Mouse (Mus musculus): ENCODE measurements at regions not wholly inside any gene's neighbourhood (a gene's known extent, or its start where the extent isn't known, plus 50 kb on each side); places are given as distances from the start of the nearest gene placed in this dataset.

DNA sequence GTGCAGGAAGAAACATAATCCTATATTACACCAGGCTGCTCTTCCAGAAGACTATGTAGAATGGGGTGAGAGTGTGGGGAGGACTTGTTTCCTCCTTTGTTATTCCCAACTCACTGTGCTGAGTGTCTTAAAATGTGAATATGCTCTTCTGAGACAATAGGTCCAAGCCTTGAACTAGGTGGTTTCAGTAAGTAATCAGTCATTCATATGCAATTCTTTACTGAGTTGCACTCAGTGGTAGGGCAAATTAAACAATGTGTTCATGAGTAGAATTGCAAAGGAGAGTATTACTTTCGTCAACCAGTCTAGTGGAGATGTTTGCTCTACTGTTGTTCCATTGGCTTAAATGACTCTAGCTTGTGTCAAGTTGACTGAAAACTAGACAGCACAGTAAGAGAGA is 1015.1 kb downstream of the Olfm4 start:
- no peak for TF ChIP-seq CTCF (IDR thresholded peaks at IDR 0.05; ENCODE audit: insufficient read depth, low read depth, low read length)
- no peak for TF ChIP-seq POLR2A (IDR thresholded peaks at IDR 0.05; ENCODE audit: insufficient read depth, low read depth, low read length)
- Histone ChIP-seq H3K27ac (ENCODE audit: insufficient read depth, low read depth, low read length) (no peak overlapping the region), H3K4me3 (ENCODE audit: insufficient read depth, low read depth, low read length) (no peak overlapping the region), H3K4me1 (ENCODE audit: control insufficient read depth, insufficient read depth, low read length) (no peaks in the 10 kb centered on the region)
- WGBS = 87% methylated on average over 1 of the region's 1 CpGs

DNA sequence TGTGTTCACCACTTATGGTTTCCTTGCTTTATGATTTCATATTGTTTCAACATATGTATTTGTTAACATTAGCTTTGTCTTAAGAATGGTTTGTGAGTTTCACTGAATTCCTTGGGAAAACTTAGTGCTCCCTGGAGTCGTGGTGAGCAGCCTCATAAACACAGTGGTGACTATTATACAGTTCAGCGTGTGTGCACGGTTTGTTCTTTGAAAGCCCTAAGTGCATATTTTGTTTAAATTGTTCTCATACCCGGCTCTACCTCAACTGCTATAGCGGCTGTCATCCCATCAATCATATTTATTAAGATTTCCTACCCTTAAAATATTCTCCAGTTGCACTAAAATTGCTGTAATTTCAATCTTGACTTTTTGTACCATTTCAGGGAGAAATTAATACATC is 1029.3 kb downstream of the Olfm4 start:
- no peak overlapping the region for H3K27ac ChIP-seq (ENCODE audit: insufficient read depth, low read depth, low read length)
- no peak overlapping the region for H3K4me3 ChIP-seq (ENCODE audit: insufficient read depth, low read depth, low read length)
- no peak for TF ChIP-seq POLR2A (IDR thresholded peaks at IDR 0.05; ENCODE audit: insufficient read depth, low read depth, low read length)
- no peak for TF ChIP-seq CTCF (IDR thresholded peaks at IDR 0.05; ENCODE audit: insufficient read depth, low read depth, low read length)
- 77% methylated on average over 5 of the region's 5 CpGs for WGBS
- no peaks in the 10 kb centered on the region for H3K4me1 ChIP-seq (ENCODE audit: control insufficient read depth, insufficient read depth, low read length)

DNA sequence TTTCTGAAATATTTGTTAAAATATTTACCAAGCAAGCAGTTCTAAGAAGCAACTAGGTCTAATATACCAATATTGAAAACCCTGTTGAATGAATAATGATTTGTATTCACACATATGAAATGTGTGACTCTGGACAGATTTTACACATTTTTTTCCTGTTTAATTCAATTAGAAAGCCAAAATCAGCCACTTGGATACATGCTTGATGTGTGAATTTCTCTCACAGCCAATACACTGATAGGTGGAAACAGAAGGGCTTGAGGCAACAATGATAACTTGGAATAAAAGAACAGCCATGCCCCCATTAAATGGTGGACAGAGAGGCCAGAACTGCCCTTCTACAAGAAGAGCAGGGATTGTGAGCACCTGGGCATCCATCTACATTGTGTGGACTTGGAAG is 1047.6 kb downstream of the Olfm4 start:
- Histone ChIP-seq H3K4me1 (ENCODE audit: control insufficient read depth, insufficient read depth, low read length) (no peaks in the 10 kb centered on the region), H3K4me3 (ENCODE audit: insufficient read depth, low read depth, low read length) (no peak overlapping the region), H3K27ac (ENCODE audit: insufficient read depth, low read depth, low read length) (no peak overlapping the region)
- TF ChIP-seq CTCF (IDR thresholded peaks at IDR 0.05; ENCODE audit: insufficient read depth, low read depth, low read length) (no peak), POLR2A (IDR thresholded peaks at IDR 0.05; ENCODE audit: insufficient read depth, low read depth, low read length) (no peak)

- H3K4me1 ChIP-seq (ENCODE audit: control insufficient read depth, insufficient read depth, low read length) = no peaks in the 10 kb centered on the region
- TF ChIP-seq POLR2A (IDR thresholded peaks at IDR 0.05; ENCODE audit: insufficient read depth, low read depth, low read length) (no peak), CTCF (IDR thresholded peaks at IDR 0.05; ENCODE audit: insufficient read depth, low read depth, low read length) (no peak)
- no peak overlapping the region for H3K27ac ChIP-seq (ENCODE audit: insufficient read depth, low read depth, low read length)
- no peak overlapping the region for H3K4me3 ChIP-seq (ENCODE audit: insufficient read depth, low read depth, low read length)
- WGBS = 72% methylated on average over 2 of the region's 2 CpGs
These were observed 1053.8 kb downstream of the Olfm4 start for GRCm38 (mm10) chr14:81037635-81038034.

GRCm38 (mm10) chr14:81038045-81038444 is 1054.2 kb downstream of the Olfm4 start:
- 89% methylated on average over 3 of the region's 3 CpGs for WGBS
- H3K4me3 ChIP-seq (ENCODE audit: insufficient read depth, low read depth, low read length) = no peak overlapping the region
- no peak overlapping the region for H3K27ac ChIP-seq (ENCODE audit: insufficient read depth, low read depth, low read length)
- TF ChIP-seq POLR2A (IDR thresholded peaks at IDR 0.05; ENCODE audit: insufficient read depth, low read depth, low read length) (no peak), CTCF (IDR thresholded peaks at IDR 0.05; ENCODE audit: insufficient read depth, low read depth, low read length) (no peak)
- no peaks in the 10 kb centered on the region for H3K4me1 ChIP-seq (ENCODE audit: control insufficient read depth, insufficient read depth, low read length)
